Mouse (Mus musculus) heart, postnatal 25 days (tissue): ENCODE measurements around the gene Gabrb2. TPM values are rescaled to one million over a fixed set of nuclear protein-coding genes. Genes with fewer than 3 reads are reported as not detected.

ENCODE experiments used
- total RNA-seq, 2 experiments: library from RNA; stranded (reverse); gene quantifications; 2 replicates each; pipeline ENCODE4 v1.2.3; 2021

Gabrb2 gene
- total RNA-seq, 2 experiments from 2014 or later, result 0.89 to 1.6 TPM

Other genes starting within 250 kb of the Gabrb2 start
- gene Gabra1, start 236.8 kb upstream of the Gabrb2 start, total RNA-seq, result 1 to 10 TPM in 1 of 2 experiments, under 1 TPM in 1; 0.56 to 1.0 TPM
- gene Gabra6, start 98.7 kb upstream of the Gabrb2 start, total RNA-seq, result not detected